Mouse (Mus musculus): ENCODE data around the gene Padi3.

- TF ChIP-seq CTCF (IDR thresholded peaks at IDR 0.05; ENCODE audit: control insufficient read depth, insufficient read depth, insufficient read length) (no peak), USF1 (IDR thresholded peaks at IDR 0.05; ENCODE audit: low read depth) (no peak), MAX (IDR thresholded peaks at IDR 0.05) (no peak), MYOG (IDR thresholded peaks at IDR 0.05; ENCODE audit: control insufficient read depth, extremely low read depth, insufficient read length) (no peak)
Measured at GRCm38 (mm10) chr4:140836208-140836866, 25.9 kb upstream of the Padi3 start.

All from C2C12 (cell line).